Mouse (Mus musculus) embryonic facial prominence, embryonic 11.5 days (tissue): ENCODE data around the gene Glyat. TPM values are rescaled to one million over a fixed set of nuclear protein-coding genes. Genes with fewer than 3 reads are reported as not detected.
A peak's percentile ranks its signal among the peaks of the same experiment; 100 is the strongest.

Source experiments
- ATAC-seq: fragments of 200-750 bp; cut with Nextera tagmentation; replicated peaks from 2 replicates; pipeline ENCODE4 v1.8.0; 2017; ENCODE audit warnings: low read depth; ENCODE audit not compliant: insufficient number of reproducible peaks, low FRiP score, low TSS enrichment
- DNase-seq: peaks from one replicate; pipeline ENCODE4 v3.0.0-alpha.2; 2015; ENCODE audit warnings: low spot score
- H3K27ac ChIP-seq: fragments of 300-500 bp; sonication (generic); replicated peaks from 2 replicates; pipeline ENCODE4 v1.5.1; 2014; ENCODE audit warnings: mild to moderate bottlenecking, low read depth, low read length, control low read depth
- H3K27me3 ChIP-seq: fragments of 300-500 bp; sonication (generic); 2 replicates; pipeline ENCODE4 v1.6.1; 2014; ENCODE audit warnings: mild to moderate bottlenecking, low read length, moderate library complexity, mixed read lengths; ENCODE audit not compliant: control insufficient read depth, insufficient read depth
- H3K36me3 ChIP-seq: fragments of 300-500 bp; sonication (generic); replicated peaks from 2 replicates; pipeline ENCODE4 v1.6.1; 2014; ENCODE audit warnings: low read depth, mild to moderate bottlenecking, low read length, moderate library complexity, mixed read lengths; ENCODE audit not compliant: control insufficient read depth, insufficient read depth
- H3K4me1 ChIP-seq: fragments of 300-500 bp; sonication (generic); 2 replicates; pipeline ENCODE4 v1.6.1; 2014; ENCODE audit warnings: low read length, mixed read lengths; ENCODE audit not compliant: control insufficient read depth, insufficient read depth
- H3K4me2 ChIP-seq: fragments of 300-500 bp; sonication (generic); 2 replicates; pipeline ENCODE4 v1.6.1; 2014; ENCODE audit warnings: low read depth, mild to moderate bottlenecking, control low read depth, low read length, moderate library complexity
- H3K4me3 ChIP-seq: fragments of 300-500 bp; sonication (generic); 2 replicates; pipeline ENCODE4 v1.5.1; 2014; ENCODE audit warnings: low read depth, low read length, control low read depth
- H3K9ac ChIP-seq: fragments of 300-500 bp; sonication (generic); replicated peaks from 2 replicates; pipeline ENCODE4 v1.6.1; 2014; ENCODE audit warnings: mild to moderate bottlenecking, control low read depth, low read length
- H3K9me3 ChIP-seq: fragments of 300-500 bp; sonication (generic); replicated peaks from 2 replicates; pipeline ENCODE4 v1.6.1; 2016; ENCODE audit warnings: mild to moderate bottlenecking, low read length, inconsistent platforms, mixed read lengths; ENCODE audit not compliant: control insufficient read depth
- WGBS: fragments of 180-500 bp; shearing (Covaris S2); extraction: QIAGEN DNeasy Blood & Tissue Kit; methylation state at CpG from one replicate; pipeline ENCODE4 v1.1.7; 2014; 5-methylcytosine and 5-hydroxymethylcytosine counted together
- polyA plus RNA-seq: library from polyadenylated mRNA; unstranded; fragments of >200 nt; fragmentation: Nextera tagmentation; extraction: Ambion mirVana; gene quantifications from 2 replicates; pipeline ENCODE4 v1.2.1, GENCODE M21; 2014

Gene Glyat
- not detected in 2 replicates for polyA plus RNA-seq

DNA sequence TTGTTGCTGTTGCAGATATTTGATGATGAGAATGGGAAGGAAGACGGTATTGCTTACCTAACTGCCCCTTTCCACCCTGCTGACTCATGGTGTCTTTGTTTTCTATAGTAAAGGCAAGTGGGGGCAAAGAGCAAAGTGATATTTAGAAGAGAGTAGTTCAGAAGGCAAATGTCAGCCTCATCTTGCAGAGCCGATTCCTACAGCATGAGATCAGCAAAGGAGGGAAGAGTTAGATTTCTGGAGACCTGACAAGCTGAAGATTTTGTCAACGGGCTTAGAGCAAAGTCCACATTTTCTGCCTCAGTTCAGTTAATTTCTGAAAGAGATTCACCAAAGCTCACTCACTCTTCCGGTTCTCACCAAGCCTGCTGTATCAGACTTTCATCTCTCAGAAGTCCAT lies at the start of gene Glyat:
TSS of gene Glyat (plus strand) at position 133 of the 400 bp plus-strand sequence.
- H3K27me3 ChIP-seq = no peaks in the 10 kb centered on the region
- no peak for ATAC-seq
- no peaks in the 10 kb centered on the region for H3K4me1 ChIP-seq
- H3K27ac ChIP-seq = no peak within 1 kb of the TSS
- H3K9me3 ChIP-seq = no peaks in the 10 kb centered on the region
- H3K4me2 ChIP-seq = no peak within 1 kb of the TSS
- no peaks in the 10 kb centered on the region for H3K36me3 ChIP-seq
- no peak for DNase-seq
- WGBS = 77% methylated on average over 4 of the region's 4 CpGs
- H3K4me3 ChIP-seq = no peak within 1 kb of the TSS
- no peak within 1 kb of the TSS for H3K9ac ChIP-seq

DNA sequence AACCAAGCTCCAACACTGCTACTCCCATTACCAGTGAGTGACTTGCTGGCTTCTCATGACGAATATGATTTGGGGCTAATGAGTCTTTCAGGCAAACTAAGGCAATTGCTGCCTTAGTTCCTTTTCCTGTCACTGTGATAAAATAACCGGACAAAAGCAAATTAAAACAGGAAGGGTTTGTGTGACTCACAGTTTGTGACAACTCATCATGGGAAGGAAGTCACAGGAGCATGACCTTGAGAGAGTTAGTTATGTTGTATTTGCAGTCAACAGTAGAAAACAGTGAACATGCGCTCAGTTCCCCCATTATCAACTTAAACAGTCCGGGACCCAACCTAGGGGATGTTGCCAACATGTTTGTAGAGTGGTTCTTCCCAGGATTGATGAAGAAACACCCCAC lies 47.8 kb upstream of the Glyat start:
- Histone ChIP-seq H3K27ac (no peak overlapping the region), H3K9me3 (no peaks in the 10 kb centered on the region), H3K27me3 (no peaks in the 10 kb centered on the region), H3K4me2 (no peak overlapping the region), H3K4me1 (no peaks in the 10 kb centered on the region), H3K36me3 (no peaks in the 10 kb centered on the region), H3K9ac (no peak overlapping the region), H3K4me3 (no peak overlapping the region)
- no peak for ATAC-seq
- 75% methylated on average over 4 of the region's 4 CpGs for WGBS
- no peak for DNase-seq

GRCm38 (mm10) chr19:12591908-12592307 lies 41.2 kb upstream of the Glyat start:
- no peaks in the 10 kb centered on the region for H3K4me1 ChIP-seq
- H3K4me3 ChIP-seq = no peak overlapping the region
- no peaks in the 10 kb centered on the region for H3K36me3 ChIP-seq
- no peak overlapping the region for H3K9ac ChIP-seq
- H3K27ac ChIP-seq = no peak overlapping the region
- DNase-seq = peak; percentile 80
- H3K9me3 ChIP-seq = no peaks in the 10 kb centered on the region
- ATAC-seq = 0 out of 2 replicates have a peak, but pooled peaks have one; percentile 40
- 0% methylated on average over 1 of the region's 1 CpGs for WGBS
- peaks cover 2% of the 10 kb centered on the region; the same call in 1 of the 2 replicates for H3K27me3 ChIP-seq
- H3K4me2 ChIP-seq = no peak overlapping the region

- H3K4me3 ChIP-seq = no peak overlapping the region; the same call in 1 of the 2 replicates
- no peak overlapping the region for H3K27ac ChIP-seq
- peak; percentile 27 for ATAC-seq
- 62% methylated on average over 2 of the region's 2 CpGs for WGBS
- DNase-seq = no peak
- no peaks in the 10 kb centered on the region for H3K36me3 ChIP-seq
- peaks cover 2% of the 10 kb centered on the region; the same call in 1 of the 2 replicates for H3K27me3 ChIP-seq
- no peaks in the 10 kb centered on the region for H3K4me1 ChIP-seq
- no peak overlapping the region for H3K9ac ChIP-seq
- no peak overlapping the region; the same call in 1 of the 2 replicates for H3K4me2 ChIP-seq
- H3K9me3 ChIP-seq = no peaks in the 10 kb centered on the region
Observed at GRCm38 (mm10) chr19:12595135-12595529, 38.0 kb upstream of the Glyat start.

GRCm38 (mm10) chr19:12595530-12596289 lies 37.4 kb upstream of the Glyat start:
- peak; percentile 76 for DNase-seq
- peak; percentile 88 for ATAC-seq
- WGBS = under 1% methylated on average over 45 of the region's 49 CpGs
- peak overlapping the region; percentile 91 for H3K4me2 ChIP-seq
- peak overlapping the region; percentile 54 for H3K4me3 ChIP-seq
- H3K27me3 ChIP-seq = peaks cover 2% of the 10 kb centered on the region; the same call in 1 of the 2 replicates
- no peak overlapping the region for H3K27ac ChIP-seq
- H3K36me3 ChIP-seq = no peaks in the 10 kb centered on the region
- no peaks in the 10 kb centered on the region for H3K4me1 ChIP-seq
- peak overlapping the region; percentile 58 for H3K9ac ChIP-seq
- H3K9me3 ChIP-seq = no peaks in the 10 kb centered on the region

DNA sequence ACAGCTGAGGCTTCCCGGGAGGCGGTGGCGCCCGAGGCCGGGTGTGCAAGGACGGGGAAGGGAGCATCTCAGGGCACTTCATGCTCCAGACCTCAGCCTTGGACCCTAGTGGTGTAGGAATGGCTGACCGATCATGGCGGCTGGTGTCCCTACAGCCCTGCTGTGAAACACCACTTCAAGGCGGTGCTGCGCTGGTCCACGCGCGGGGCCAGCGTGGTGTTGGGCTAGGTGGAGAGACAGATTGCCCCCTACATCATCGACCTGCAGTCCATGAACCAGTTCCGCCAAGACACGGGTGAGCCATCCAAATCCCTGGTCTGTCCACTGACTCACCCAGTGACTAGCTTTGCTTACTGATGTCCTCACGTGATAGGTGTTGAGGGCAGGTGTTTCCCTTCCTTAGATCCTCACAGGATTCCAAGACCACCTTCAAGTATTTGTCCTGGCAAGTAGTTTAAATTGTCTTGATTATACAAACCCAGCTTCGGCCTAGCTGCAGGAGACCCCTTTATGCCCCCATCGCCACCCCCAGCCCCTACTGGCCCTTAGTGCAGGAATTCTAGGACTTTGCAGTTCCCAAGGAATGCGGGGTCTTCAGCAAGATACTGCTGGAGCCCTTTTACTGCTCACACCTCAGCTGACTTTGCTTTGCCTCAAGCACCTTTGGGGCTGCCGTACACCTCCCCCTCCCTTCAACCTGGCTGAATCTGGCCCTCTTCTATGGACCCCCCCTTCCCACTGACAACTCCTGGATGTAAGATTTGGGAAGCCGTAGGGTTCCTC lies 36.6 kb upstream of the Glyat start:
- DNase-seq (no peak), ATAC-seq (peak; percentile 54)
- H3K27ac ChIP-seq = no peak overlapping the region
- H3K4me3 ChIP-seq = peak overlapping the region; percentile 54
- peak overlapping the region; percentile 91 for H3K4me2 ChIP-seq
- H3K9me3 ChIP-seq = no peaks in the 10 kb centered on the region
- H3K9ac ChIP-seq = peak overlapping the region; percentile 58
- H3K4me1 ChIP-seq = no peaks in the 10 kb centered on the region
- WGBS = 16% methylated on average over 23 of the region's 23 CpGs
- H3K27me3 ChIP-seq = peaks cover 2% of the 10 kb centered on the region; the same call in 1 of the 2 replicates
- H3K36me3 ChIP-seq = no peaks in the 10 kb centered on the region

DNA sequence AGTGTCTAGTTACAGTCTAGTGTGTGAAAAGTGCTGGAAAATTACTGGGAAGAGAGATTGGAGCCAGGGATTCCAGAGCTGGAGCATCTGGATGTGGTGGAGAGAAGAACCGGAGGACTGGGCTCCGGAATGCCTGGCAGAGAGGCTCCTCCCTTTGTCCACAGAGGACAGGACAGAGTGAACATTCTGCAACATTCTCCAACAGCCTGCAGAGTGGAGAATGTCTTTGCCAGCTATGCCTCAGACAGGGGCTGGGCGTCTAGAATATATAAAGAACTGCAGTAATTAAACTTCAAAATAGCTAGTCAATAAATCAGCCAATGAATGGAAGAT lies 36.1 kb upstream of the Glyat start:
- no peak for DNase-seq
- 80% methylated on average over 3 of the region's 3 CpGs for WGBS
- H3K4me2 ChIP-seq = no peak overlapping the region
- no peak overlapping the region for H3K9ac ChIP-seq
- H3K27me3 ChIP-seq = peaks cover 2% of the 10 kb centered on the region; the same call in 1 of the 2 replicates
- no peak overlapping the region for H3K4me3 ChIP-seq
- H3K9me3 ChIP-seq = no peaks in the 10 kb centered on the region
- no peak overlapping the region for H3K27ac ChIP-seq
- H3K4me1 ChIP-seq = no peaks in the 10 kb centered on the region
- H3K36me3 ChIP-seq = no peaks in the 10 kb centered on the region
- ATAC-seq = no peak

- DNase-seq (no peak), ATAC-seq (no peak)
- H3K27ac ChIP-seq = no peak overlapping the region
- no peaks in the 10 kb centered on the region for H3K9me3 ChIP-seq
- H3K4me3 ChIP-seq = no peak overlapping the region
- no peaks in the 10 kb centered on the region for H3K4me1 ChIP-seq
- peaks cover 2% of the 10 kb centered on the region; the same call in 1 of the 2 replicates for H3K27me3 ChIP-seq
- 67% methylated on average over 3 of the region's 3 CpGs for WGBS
- no peaks in the 10 kb centered on the region for H3K36me3 ChIP-seq
- no peak overlapping the region for H3K4me2 ChIP-seq
- H3K9ac ChIP-seq = no peak overlapping the region
Observed at GRCm38 (mm10) chr19:12598674-12599073, 34.4 kb upstream of the Glyat start.
